Mouse (Mus musculus): ENCODE measurements at regions not wholly inside any gene's neighbourhood (a gene's known extent, or its start where the extent isn't known, plus 50 kb on each side); places are given as distances from the start of the nearest gene placed in this dataset.

DNA sequence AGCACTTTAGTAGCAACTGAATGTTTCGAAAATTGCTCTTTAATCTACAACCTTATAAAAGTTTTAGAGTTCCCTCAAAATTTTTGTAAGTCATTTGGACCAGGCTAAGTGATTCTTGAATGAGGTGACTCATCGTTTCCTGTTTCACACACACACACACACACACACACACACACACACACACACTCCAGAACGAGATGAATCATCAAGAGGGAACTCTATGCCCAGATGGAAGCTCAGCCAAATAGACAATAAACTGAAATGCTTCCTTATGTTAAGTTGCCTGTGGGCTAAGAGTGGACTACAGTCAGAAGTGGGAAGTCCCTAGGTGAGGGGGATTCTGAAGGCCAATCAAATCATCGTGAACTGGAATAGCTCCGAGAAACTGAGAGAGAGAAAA is 202.4 kb upstream of the Cxxc4 start:
- Histone ChIP-seq H3K36me3 (ENCODE audit: control insufficient read depth, insufficient read depth) (no peaks in the 10 kb centered on the region), H3K79me3 (ENCODE audit: low read depth) (no peaks in the 10 kb centered on the region), H3K4me3 (ENCODE audit: insufficient read depth, poor library complexity, severe bottlenecking) (no peak overlapping the region), H3K79me2 (ENCODE audit: control insufficient read depth, insufficient read depth) (no peaks in the 10 kb centered on the region), H3ac (ENCODE audit: control insufficient read depth, insufficient read length, low read depth) (no peak overlapping the region), H3K27me3 (ENCODE audit: control insufficient read depth, insufficient read depth, insufficient read length) (no peaks in the 10 kb centered on the region)
- TF ChIP-seq MAX (IDR thresholded peaks at IDR 0.05) (peak; percentile 43), MYOD1 (IDR thresholded peaks at IDR 0.05; ENCODE audit: control insufficient read depth, insufficient read length, low read depth) (no peak), MYOG (IDR thresholded peaks at IDR 0.05; ENCODE audit: control insufficient read depth, extremely low read depth, insufficient read length) (no peak), USF1 (IDR thresholded peaks at IDR 0.05; ENCODE audit: low read depth) (no peak), FOSL1 (IDR thresholded peaks at IDR 0.05; ENCODE audit: insufficient read depth, low read length, poor library complexity, severe bottlenecking) (peak; percentile 91), CEBPB (IDR thresholded peaks at IDR 0.05; ENCODE audit: low read depth) (no peak), CTCF (IDR thresholded peaks at IDR 0.05; ENCODE audit: control insufficient read depth, insufficient read depth, insufficient read length) (no peak)

DNA sequence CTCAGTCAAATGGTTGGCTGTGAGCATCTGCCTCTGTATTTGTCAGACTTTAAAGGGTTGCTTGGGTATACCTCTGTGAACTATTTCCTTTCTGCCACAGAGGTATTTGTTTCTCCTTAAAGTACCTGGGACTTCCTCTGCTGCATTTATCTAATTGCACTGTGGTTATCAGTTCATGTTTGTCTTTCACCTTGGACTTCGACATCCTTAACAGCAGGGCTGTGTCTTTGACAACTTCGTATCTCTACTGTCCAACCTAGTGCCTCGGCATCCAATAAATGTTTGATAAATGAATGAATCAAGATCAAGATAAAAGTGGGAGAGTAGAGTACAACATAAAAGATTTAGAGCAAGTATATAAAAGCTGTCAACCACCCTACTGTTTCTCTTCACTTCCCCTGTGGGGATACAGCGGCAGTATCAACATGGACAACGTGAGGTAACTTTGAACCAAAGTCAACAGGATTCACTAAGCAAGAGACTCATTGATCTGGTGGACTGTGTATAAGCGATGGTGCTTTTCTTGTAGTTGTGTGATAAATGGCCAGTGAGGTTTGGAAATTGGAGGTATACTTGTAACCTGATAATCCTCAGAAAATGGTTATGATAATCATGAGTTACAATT is 199.9 kb upstream of the Cxxc4 start:
- H3K36me3 ChIP-seq (ENCODE audit: control insufficient read depth, insufficient read depth) = no peaks in the 10 kb centered on the region
- no peaks in the 10 kb centered on the region for H3K79me2 ChIP-seq (ENCODE audit: control insufficient read depth, insufficient read depth)
- H3ac ChIP-seq (ENCODE audit: control insufficient read depth, insufficient read length, low read depth) = no peak overlapping the region
- TF ChIP-seq FOSL1 (IDR thresholded peaks at IDR 0.05; ENCODE audit: insufficient read depth, low read length, poor library complexity, severe bottlenecking) (no peak), USF1 (IDR thresholded peaks at IDR 0.05; ENCODE audit: low read depth) (no peak), CTCF (IDR thresholded peaks at IDR 0.05; ENCODE audit: control insufficient read depth, insufficient read depth, insufficient read length) (no peak)
- no peaks in the 10 kb centered on the region for H3K27me3 ChIP-seq (ENCODE audit: control insufficient read depth, insufficient read depth, insufficient read length)
- no peak overlapping the region for H3K4me3 ChIP-seq (ENCODE audit: insufficient read depth, poor library complexity, severe bottlenecking)
- H3K79me3 ChIP-seq (ENCODE audit: low read depth) = no peaks in the 10 kb centered on the region

DNA sequence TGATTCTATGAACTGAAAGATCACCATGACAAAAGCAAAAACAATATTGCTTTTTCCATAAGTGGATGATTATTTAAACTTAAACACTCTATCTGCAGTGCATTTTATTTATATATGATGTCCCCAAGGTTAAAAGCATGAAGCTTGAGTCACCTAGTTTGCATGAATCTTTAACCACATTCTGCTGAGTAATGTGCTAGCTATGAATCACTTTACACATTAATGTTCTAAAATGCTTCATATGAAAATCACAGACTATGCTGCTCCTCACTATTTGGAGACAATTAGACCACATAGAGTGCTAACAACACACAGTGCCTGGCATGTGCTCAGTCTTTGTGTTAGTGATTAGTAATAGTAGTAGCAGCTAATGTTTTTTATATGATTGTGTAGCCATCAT is 185.6 kb upstream of the Cxxc4 start:
- Histone ChIP-seq H3K79me3 (ENCODE audit: low read depth) (no peaks in the 10 kb centered on the region), H3K27me3 (ENCODE audit: control insufficient read depth, insufficient read depth, insufficient read length) (no peaks in the 10 kb centered on the region), H3K4me3 (ENCODE audit: insufficient read depth, poor library complexity, severe bottlenecking) (no peak overlapping the region), H3K79me2 (ENCODE audit: control insufficient read depth, insufficient read depth) (no peaks in the 10 kb centered on the region), H3K36me3 (ENCODE audit: control insufficient read depth, insufficient read depth) (no peaks in the 10 kb centered on the region), H3ac (ENCODE audit: control insufficient read depth, insufficient read length, low read depth) (no peak overlapping the region)
- TF ChIP-seq FOSL1 (IDR thresholded peaks at IDR 0.05; ENCODE audit: insufficient read depth, low read length, poor library complexity, severe bottlenecking) (peak; percentile 26), CEBPB (IDR thresholded peaks at IDR 0.05; ENCODE audit: low read depth) (no peak)

DNA sequence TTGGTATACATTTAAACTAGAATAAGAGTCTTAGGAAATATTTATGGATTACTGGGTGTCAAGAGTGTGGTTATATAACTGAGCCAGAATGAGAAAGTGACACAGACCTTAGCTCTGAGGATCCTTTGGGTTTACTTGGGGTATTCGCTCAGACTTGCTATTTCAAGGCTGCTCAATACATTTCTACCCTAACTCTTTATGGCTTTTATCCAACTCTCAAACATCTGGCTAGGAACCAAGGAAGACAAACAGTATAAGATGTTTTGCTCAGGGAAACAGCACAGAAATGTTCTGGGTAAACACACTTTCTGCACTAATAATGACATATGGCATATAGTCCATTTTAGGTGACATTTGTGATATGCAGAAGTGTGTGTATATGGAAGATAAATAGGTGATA is 153.8 kb upstream of the Cxxc4 start:
- H3K79me3 ChIP-seq (ENCODE audit: low read depth) = no peaks in the 10 kb centered on the region
- no peaks in the 10 kb centered on the region for H3K27me3 ChIP-seq (ENCODE audit: control insufficient read depth, insufficient read depth, insufficient read length)
- H3K36me3 ChIP-seq (ENCODE audit: control insufficient read depth, insufficient read depth) = no peaks in the 10 kb centered on the region
- no peak overlapping the region for H3ac ChIP-seq (ENCODE audit: control insufficient read depth, insufficient read length, low read depth)
- no peak overlapping the region for H3K4me3 ChIP-seq (ENCODE audit: insufficient read depth, poor library complexity, severe bottlenecking)
- no peaks in the 10 kb centered on the region for H3K79me2 ChIP-seq (ENCODE audit: control insufficient read depth, insufficient read depth)
- TF ChIP-seq CTCF (IDR thresholded peaks at IDR 0.05; ENCODE audit: control insufficient read depth, insufficient read depth, insufficient read length) (no peak), MYOG (IDR thresholded peaks at IDR 0.05; ENCODE audit: control insufficient read depth, extremely low read depth, insufficient read length) (no peak), MAX (IDR thresholded peaks at IDR 0.05) (no peak)

DNA sequence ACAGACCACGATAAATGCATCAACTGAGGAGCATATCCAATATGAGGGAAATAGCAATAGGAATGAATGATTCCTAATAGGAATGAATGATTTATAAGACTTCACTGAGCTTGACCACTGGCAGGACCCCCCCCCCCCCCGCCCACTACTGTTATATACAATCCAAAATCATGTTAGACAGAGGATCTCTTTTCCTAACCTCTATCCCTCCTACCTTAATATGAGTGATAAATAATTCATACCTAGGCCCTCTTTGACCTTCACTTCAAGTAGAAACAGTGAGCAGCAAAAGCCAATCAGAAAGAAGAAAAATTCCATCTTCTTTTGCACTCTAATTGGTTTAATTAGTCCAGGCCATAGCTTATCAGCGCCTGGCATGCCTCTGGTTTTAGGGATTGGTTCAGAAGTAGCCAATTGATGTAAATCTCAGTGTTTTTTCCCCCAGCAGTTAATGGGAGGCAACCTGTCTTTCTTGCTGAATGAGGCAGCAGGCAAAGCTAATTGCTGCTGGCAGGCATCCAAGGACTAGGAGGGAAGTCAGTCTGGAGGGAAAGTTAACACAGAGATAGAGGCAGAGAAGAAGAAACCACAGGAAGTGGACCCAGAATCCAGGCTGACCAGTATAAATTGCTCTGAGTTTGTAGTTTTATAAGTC is 136.7 kb upstream of the Cxxc4 start:
- no peaks in the 10 kb centered on the region for H3K79me2 ChIP-seq (ENCODE audit: control insufficient read depth, insufficient read depth)
- no peak overlapping the region for H3K4me3 ChIP-seq (ENCODE audit: insufficient read depth, poor library complexity, severe bottlenecking)
- no peaks in the 10 kb centered on the region for H3K27me3 ChIP-seq (ENCODE audit: control insufficient read depth, insufficient read depth, insufficient read length)
- no peak for TF ChIP-seq CEBPB (IDR thresholded peaks at IDR 0.05; ENCODE audit: low read depth)
- no peak for TF ChIP-seq MYOG (IDR thresholded peaks at IDR 0.05; ENCODE audit: control insufficient read depth, extremely low read depth, insufficient read length)
- no peak for TF ChIP-seq MAX (IDR thresholded peaks at IDR 0.05)
- no peak for TF ChIP-seq MYOD1 (IDR thresholded peaks at IDR 0.05; ENCODE audit: control insufficient read depth, insufficient read length, low read depth)
- no peak overlapping the region for H3ac ChIP-seq (ENCODE audit: control insufficient read depth, insufficient read length, low read depth)
- no peaks in the 10 kb centered on the region for H3K79me3 ChIP-seq (ENCODE audit: low read depth)
- no peaks in the 10 kb centered on the region for H3K36me3 ChIP-seq (ENCODE audit: control insufficient read depth, insufficient read depth)

DNA sequence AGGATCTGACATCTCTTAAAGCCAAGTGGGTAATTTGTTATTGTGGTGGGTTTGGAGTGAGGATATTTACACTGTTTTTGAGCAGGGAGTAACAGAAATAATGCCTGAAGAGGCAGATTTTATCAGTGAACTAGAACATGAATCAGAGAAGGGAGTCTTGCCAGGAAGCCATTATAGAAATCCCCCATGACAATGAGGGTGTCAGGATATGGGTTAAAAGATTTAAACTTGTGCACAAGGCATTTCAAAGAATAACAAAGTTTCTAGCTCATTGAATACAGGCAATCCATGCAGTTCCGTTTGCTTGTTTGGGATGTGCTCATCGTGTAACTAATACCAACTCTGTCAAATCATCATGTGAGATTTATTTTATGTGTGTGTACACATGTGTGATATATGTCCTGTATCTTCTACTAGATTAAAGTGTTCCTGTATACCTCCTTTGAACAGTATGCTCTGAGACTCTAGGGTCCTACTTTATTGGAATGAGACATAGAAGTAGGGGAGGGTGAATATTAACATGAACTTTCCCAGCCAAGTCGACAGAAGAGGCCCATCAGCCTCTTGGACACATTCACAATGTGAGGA is 134.0 kb upstream of the Cxxc4 start:
- Histone ChIP-seq H3K36me3 (ENCODE audit: control insufficient read depth, insufficient read depth) (no peaks in the 10 kb centered on the region), H3K4me3 (ENCODE audit: insufficient read depth, poor library complexity, severe bottlenecking) (no peak overlapping the region), H3K27me3 (ENCODE audit: control insufficient read depth, insufficient read depth, insufficient read length) (no peaks in the 10 kb centered on the region), H3ac (ENCODE audit: control insufficient read depth, insufficient read length, low read depth) (no peak overlapping the region), H3K79me2 (ENCODE audit: control insufficient read depth, insufficient read depth) (no peaks in the 10 kb centered on the region), H3K79me3 (ENCODE audit: low read depth) (no peaks in the 10 kb centered on the region)
- TF ChIP-seq MYOD1 (IDR thresholded peaks at IDR 0.05; ENCODE audit: control insufficient read depth, insufficient read length, low read depth) = no peak
- no peak for TF ChIP-seq MYOG (IDR thresholded peaks at IDR 0.05; ENCODE audit: control insufficient read depth, extremely low read depth, insufficient read length)
- no peak for TF ChIP-seq USF1 (IDR thresholded peaks at IDR 0.05; ENCODE audit: low read depth)
- no peak for TF ChIP-seq MAX (IDR thresholded peaks at IDR 0.05)
- no peak for TF ChIP-seq CTCF (IDR thresholded peaks at IDR 0.05; ENCODE audit: control insufficient read depth, insufficient read depth, insufficient read length)
- no peak for TF ChIP-seq FOSL1 (IDR thresholded peaks at IDR 0.05; ENCODE audit: insufficient read depth, low read length, poor library complexity, severe bottlenecking)
- TF ChIP-seq CEBPB (IDR thresholded peaks at IDR 0.05; ENCODE audit: low read depth) = no peak
